Mouse (Mus musculus): ENCODE data around the gene Exoc6b. TPM values are rescaled to one million over a fixed set of nuclear protein-coding genes. Genes with fewer than 3 reads are reported as not detected.

Exoc6b gene
- polyA plus RNA-seq, 1 experiment from 2014 or later = 32.4 TPM

GRCm38 (mm10) chr6:84976563-84976971, 92.7 kb downstream of the Exoc6b start:
- POLR2A ChIA-PET = no interaction called here
- no peaks in the 10 kb centered on the region for H3K27me3 ChIP-seq
- in situ Hi-C loops (cut with MboI; ENCODE audit: low pct_unique_long_range_greater_than_20kb) = no loop called here
- ATAC-seq (no peak), DNase-seq (ENCODE audit: low read depth, low spot score) (no peak)
- TF ChIP-seq CTCF (IDR thresholded peaks at IDR 0.05) = no peak
- CTCF ChIA-PET = no interaction called here

GRCm38 (mm10) chr6:84968531-84968930, 100.8 kb downstream of the Exoc6b start:
- DNase-seq (ENCODE audit: low read depth, low spot score) = no peak
- no peak for ATAC-seq
- TF ChIP-seq CTCF (IDR thresholded peaks at IDR 0.05) = no peak
- in situ Hi-C loops (cut with MboI; ENCODE audit: low pct_unique_long_range_greater_than_20kb) = no loop called here
- CTCF ChIA-PET = no interaction called here
- H3K27me3 ChIP-seq = no peaks in the 10 kb centered on the region
- POLR2A ChIA-PET = no interaction called here

GRCm38 (mm10) chr6:84964729-84965415, 104.4 kb downstream of the Exoc6b start:
- ATAC-seq (no peak), DNase-seq (ENCODE audit: low read depth, low spot score) (no peak)
- TF ChIP-seq CTCF (IDR thresholded peaks at IDR 0.05) = no peak
- CTCF ChIA-PET = no interaction called here
- H3K27me3 ChIP-seq = no peaks in the 10 kb centered on the region
- in situ Hi-C loops (cut with MboI; ENCODE audit: low pct_unique_long_range_greater_than_20kb) = no loop called here
- POLR2A ChIA-PET = no interaction called here

- in situ Hi-C loops (cut with MboI; ENCODE audit: low pct_unique_long_range_greater_than_20kb) = no loop called here
- ChIA-PET CTCF (no interaction called here), POLR2A (no interaction called here)
- no peak for ATAC-seq
- no peak for DNase-seq (ENCODE audit: low read depth, low spot score)
- H3K27me3 ChIP-seq = no peaks in the 10 kb centered on the region
- TF ChIP-seq CTCF (IDR thresholded peaks at IDR 0.05) = no peak
Observed at GRCm38 (mm10) chr6:84963044-84963443, 106.3 kb downstream of the Exoc6b start.

- ATAC-seq (no peak), DNase-seq (ENCODE audit: low read depth, low spot score) (no peak)
- POLR2A ChIA-PET = interaction anchor here (0.6 kb wide), 1 partner anchor 254 kb away, joined by 3 read pairs; no protein-coding TSS in a partner anchor
- no peaks in the 10 kb centered on the region for H3K27me3 ChIP-seq
- CTCF ChIA-PET = interaction anchor here (1.0 kb wide), 2 partner anchors 9 to 15 kb away, joined by 3 read pairs; no protein-coding TSS in a partner anchor
- in situ Hi-C loops (cut with MboI; ENCODE audit: low pct_unique_long_range_greater_than_20kb) = no loop called here
- TF ChIP-seq CTCF (IDR thresholded peaks at IDR 0.05) = no peak
Observed at GRCm38 (mm10) chr6:84961763-84962162, 107.5 kb downstream of the Exoc6b start.

- no peaks in the 10 kb centered on the region for H3K27me3 ChIP-seq
- CTCF ChIA-PET = no interaction called here
- no peak for TF ChIP-seq CTCF (IDR thresholded peaks at IDR 0.05)
- no peak for DNase-seq (ENCODE audit: low read depth, low spot score)
- in situ Hi-C loops (cut with MboI; ENCODE audit: low pct_unique_long_range_greater_than_20kb) = no loop called here
- ATAC-seq = no peak
- POLR2A ChIA-PET = interaction anchor here (0.7 kb wide), 1 partner anchor 24 kb away, joined by 4 read pairs; no protein-coding TSS in a partner anchor
Observed at GRCm38 (mm10) chr6:84959520-84959919, 109.8 kb downstream of the Exoc6b start.

GRCm38 (mm10) chr6:84951621-84952020, 117.7 kb downstream of the Exoc6b start:
- ChIA-PET CTCF (interaction anchor here (1.1 kb wide), 1 partner anchor 9 kb away, joined by 4 read pairs; no protein-coding TSS in a partner anchor), POLR2A (no interaction called here)
- no peak for DNase-seq (ENCODE audit: low read depth, low spot score)
- TF ChIP-seq CTCF (IDR thresholded peaks at IDR 0.05) = no peak
- ATAC-seq = no peak
- no peaks in the 10 kb centered on the region for H3K27me3 ChIP-seq
- in situ Hi-C loops (cut with MboI; ENCODE audit: low pct_unique_long_range_greater_than_20kb) = no loop called here

GRCm38 (mm10) chr6:84946569-84946968, 122.7 kb downstream of the Exoc6b start:
- no peak for TF ChIP-seq CTCF (IDR thresholded peaks at IDR 0.05)
- in situ Hi-C loops (cut with MboI; ENCODE audit: low pct_unique_long_range_greater_than_20kb) = no loop called here
- H3K27me3 ChIP-seq = no peaks in the 10 kb centered on the region
- CTCF ChIA-PET = interaction anchor here (1.2 kb wide), 1 partner anchor 16 kb away, joined by 3 read pairs; no protein-coding TSS in a partner anchor
- no peak for ATAC-seq
- no peak for DNase-seq (ENCODE audit: low read depth, low spot score)
- POLR2A ChIA-PET = interaction anchor here (1.1 kb wide), 1 partner anchor 10 kb away, joined by 3 read pairs; no protein-coding TSS in a partner anchor

GRCm38 (mm10) chr6:84946106-84946505, 123.2 kb downstream of the Exoc6b start:
- DNase-seq (ENCODE audit: low read depth, low spot score) (no peak), ATAC-seq (no peak)
- in situ Hi-C loops (cut with MboI; ENCODE audit: low pct_unique_long_range_greater_than_20kb) = no loop called here
- ChIA-PET POLR2A (interaction anchor here (1.1 kb wide), 1 partner anchor 10 kb away, joined by 3 read pairs; no protein-coding TSS in a partner anchor), CTCF (no interaction called here)
- no peak for TF ChIP-seq CTCF (IDR thresholded peaks at IDR 0.05)
- no peaks in the 10 kb centered on the region for H3K27me3 ChIP-seq

GRCm38 (mm10) chr6:84932953-84933921, 136.1 kb downstream of the Exoc6b start:
- DNase-seq (ENCODE audit: low read depth, low spot score) = no peak
- in situ Hi-C loops (cut with MboI; ENCODE audit: low pct_unique_long_range_greater_than_20kb) = no loop called here

More at GRCm38 (mm10) chr6:84932953-84933921, 136.1 kb downstream of the Exoc6b start:
- POLR2A ChIA-PET = interaction anchor here (0.7 kb wide), 1 partner anchor 1455 kb away, joined by 4 read pairs; no protein-coding TSS in a partner anchor
- H3K27me3 ChIP-seq = no peaks in the 10 kb centered on the region
- CTCF ChIA-PET = no interaction called here
- TF ChIP-seq CTCF (IDR thresholded peaks at IDR 0.05) = no peak
- no peak for ATAC-seq
